Mouse (Mus musculus) stomach, postnatal 0 days (tissue): ENCODE results near the gene Pla2g3.

Experiments used
- CTCF ChIP-seq: IDR thresholded peaks from 2 replicates; pipeline ENCODE4 v1.5.1; 2016; ENCODE audit warnings: antibody characterized with exemption, low read depth, mild to moderate bottlenecking, moderate library complexity
- EP300 ChIP-seq: optimal IDR thresholded peaks from 2 replicates; pipeline ENCODE3; 2016; ENCODE audit warnings: antibody characterized with exemption

GRCm38 (mm10) chr11:3497296-3497695 lies 9.2 kb downstream of the Pla2g3 start:
- TF ChIP-seq CTCF = no peak
- TF ChIP-seq EP300 = no peak
